Mouse (Mus musculus) limb, embryonic 14.5 days (tissue): ENCODE measurements at regions not wholly inside any gene's neighbourhood (a gene's known extent, or its start where the extent isn't known, plus 50 kb on each side); places are given as distances from the start of the nearest gene placed in this dataset.

ENCODE experiments used
- ATAC-seq: fragments of 200-750 bp; cut with Nextera tagmentation; 2 replicates; pipeline ENCODE4 v1.8.0; 2017; ENCODE audit warnings: low read depth, moderate number of reproducible peaks, moderate TSS enrichment; ENCODE audit not compliant: low FRiP score
- DNase-seq: peaks from one replicate; pipeline ENCODE4 v3.0.0-alpha.2; 2015; ENCODE audit warnings: low spot score
- H3K27ac ChIP-seq: fragments of 300-500 bp; sonication (generic); replicated peaks from 2 replicates; pipeline ENCODE4 v1.5.1; 2014; ENCODE audit warnings: low read depth, mild to moderate bottlenecking, low read length, moderate library complexity, mixed read lengths
- H3K27me3 ChIP-seq: fragments of 300-500 bp; sonication (generic); 2 replicates; pipeline ENCODE4 v1.6.1; 2014; ENCODE audit warnings: low read length, mixed read lengths; ENCODE audit not compliant: control insufficient read depth, insufficient read depth
- H3K36me3 ChIP-seq: fragments of 300-500 bp; sonication (generic); 2 replicates; pipeline ENCODE4 v1.6.1; 2014; ENCODE audit warnings: mild to moderate bottlenecking, low read length, moderate library complexity, mixed read lengths; ENCODE audit not compliant: control insufficient read depth, insufficient read depth
- H3K4me1 ChIP-seq: fragments of 300-500 bp; sonication (generic); 2 replicates; pipeline ENCODE4 v1.6.1; 2014; ENCODE audit warnings: antibody characterized with exemption, low read length, mixed read lengths; ENCODE audit not compliant: control insufficient read depth, insufficient read depth
- H3K4me2 ChIP-seq: fragments of 300-500 bp; sonication (generic); replicated peaks from 2 replicates; pipeline ENCODE4 v1.6.1; 2014; ENCODE audit warnings: low read depth, mild to moderate bottlenecking, low read length, moderate library complexity; ENCODE audit not compliant: severe bottlenecking
- H3K4me3 ChIP-seq: fragments of 300-500 bp; sonication (generic); replicated peaks from 2 replicates; pipeline ENCODE4 v1.5.1; 2014; ENCODE audit warnings: low read length
- H3K9ac ChIP-seq: fragments of 300-500 bp; sonication (generic); 2 replicates; pipeline ENCODE4 v1.6.1; 2014; ENCODE audit warnings: mild to moderate bottlenecking, low read depth, low read length, moderate library complexity; ENCODE audit not compliant: severe bottlenecking
- H3K9me3 ChIP-seq: fragments of 300-500 bp; sonication (generic); 2 replicates; pipeline ENCODE4 v1.6.1; 2016; ENCODE audit warnings: low read length; ENCODE audit not compliant: control insufficient read depth
- POLR2A ChIP-seq: fragments of 200-500 bp; IDR thresholded peaks from 2 replicates; pipeline ENCODE4 v1.8.0; 2012; ENCODE audit warnings: inconsistent platforms, mild to moderate bottlenecking, moderate library complexity, borderline replicate concordance; ENCODE audit not compliant: insufficient read depth, insufficient read length; ENCODE audit errors: extremely low read depth
- WGBS: fragments of 180-500 bp; shearing (Covaris S2); extraction: QIAGEN DNeasy Blood & Tissue Kit; methylation state at CpG from one replicate; pipeline ENCODE4 v1.1.7; 2014; 5-methylcytosine and 5-hydroxymethylcytosine counted together

GRCm38 (mm10) chr6:26709324-26709723 is 900.3 kb upstream of the Pot1a start:
- no peaks in the 10 kb centered on the region for H3K4me1 ChIP-seq
- H3K9ac ChIP-seq = no peak overlapping the region
- H3K36me3 ChIP-seq = no peaks in the 10 kb centered on the region
- DNase-seq = no peak
- WGBS = 86% methylated on average over 6 of the region's 6 CpGs
- TF ChIP-seq POLR2A = no peak
- no peaks in the 10 kb centered on the region for H3K27me3 ChIP-seq
- H3K9me3 ChIP-seq = no peaks in the 10 kb centered on the region
- no peak overlapping the region for H3K4me2 ChIP-seq
- no peak overlapping the region for H3K4me3 ChIP-seq
- no peak for ATAC-seq
- H3K27ac ChIP-seq = no peak overlapping the region

- H3K9me3 ChIP-seq = no peaks in the 10 kb centered on the region
- H3K9ac ChIP-seq = no peak overlapping the region
- H3K4me3 ChIP-seq = no peak overlapping the region
- H3K27ac ChIP-seq = no peak overlapping the region
- WGBS = 53% methylated on average over 4 of the region's 4 CpGs
- H3K4me1 ChIP-seq = no peaks in the 10 kb centered on the region
- no peak for TF ChIP-seq POLR2A
- H3K4me2 ChIP-seq = no peak overlapping the region
- no peak for ATAC-seq
- peak; percentile 16 for DNase-seq
- no peaks in the 10 kb centered on the region for H3K27me3 ChIP-seq
- H3K36me3 ChIP-seq = no peaks in the 10 kb centered on the region
Measured at GRCm38 (mm10) chr6:26708880-26709279, 899.8 kb upstream of the Pot1a start.

GRCm38 (mm10) chr6:26707974-26708867 is 899.2 kb upstream of the Pot1a start:
- Histone ChIP-seq H3K4me3 (no peak overlapping the region), H3K36me3 (no peaks in the 10 kb centered on the region), H3K27me3 (no peaks in the 10 kb centered on the region), H3K4me2 (no peak overlapping the region), H3K27ac (no peak overlapping the region), H3K9ac (no peak overlapping the region), H3K4me1 (no peaks in the 10 kb centered on the region), H3K9me3 (no peaks in the 10 kb centered on the region)
- no peak for TF ChIP-seq POLR2A
- DNase-seq = no peak
- 83% methylated on average over 5 of the region's 5 CpGs for WGBS
- no peak for ATAC-seq
